Mouse (Mus musculus) forebrain, postnatal 0 days (tissue): Measurements from ENCODE around the gene Trpm4. TPM values are rescaled to one million over a fixed set of nuclear protein-coding genes. Genes with fewer than 3 reads are reported as not detected.
A peak's percentile ranks its signal among the peaks of the same experiment; 100 is the strongest.

Source experiments
- ATAC-seq: fragments of 200-750 bp; cut with Nextera tagmentation; 2 replicates; pipeline ENCODE4 v1.8.0; 2017; ENCODE audit warnings: mild to moderate bottlenecking, moderate library complexity
- DNase-seq: peaks from one replicate; pipeline ENCODE4 v3.0.0-alpha.2; 2015
- H3K27ac ChIP-seq: fragments of 300-500 bp; sonication (generic); 2 replicates; pipeline ENCODE4 v1.5.1; 2014; ENCODE audit warnings: low read depth, mild to moderate bottlenecking, antibody characterized with exemption, low read length, moderate library complexity, mixed read lengths
- H3K27me3 ChIP-seq: fragments of 300-500 bp; sonication (generic); 2 replicates; pipeline ENCODE4 v1.6.1; 2014; ENCODE audit warnings: mild to moderate bottlenecking, low read length, mixed read lengths; ENCODE audit not compliant: insufficient read depth
- H3K36me3 ChIP-seq: fragments of 300-500 bp; sonication (generic); 2 replicates; pipeline ENCODE4 v1.6.1; 2014; ENCODE audit warnings: mild to moderate bottlenecking, moderate library complexity; ENCODE audit not compliant: insufficient read depth
- H3K4me1 ChIP-seq: fragments of 300-500 bp; sonication (generic); 2 replicates; pipeline ENCODE4 v1.6.1; 2014; ENCODE audit warnings: antibody characterized with exemption; ENCODE audit not compliant: insufficient read depth
- H3K4me2 ChIP-seq: fragments of 300-500 bp; sonication (generic); 2 replicates; pipeline ENCODE4 v1.6.1; 2014; ENCODE audit warnings: low read depth, mild to moderate bottlenecking, moderate library complexity
- H3K4me3 ChIP-seq: fragments of 300-500 bp; sonication (generic); 2 replicates; pipeline ENCODE4 v1.5.1; 2014; ENCODE audit warnings: low read depth, low read length, mixed read lengths
- H3K9ac ChIP-seq: fragments of 300-500 bp; sonication (generic); 2 replicates; pipeline ENCODE4 v1.6.1; 2014; ENCODE audit warnings: mild to moderate bottlenecking
- H3K9me3 ChIP-seq: fragments of 300-500 bp; sonication (generic); 2 replicates; pipeline ENCODE4 v1.6.1; 2016; ENCODE audit warnings: low read length
- CTCF ChIP-seq: sonication (generic); IDR thresholded peaks from 2 replicates; pipeline ENCODE4 v1.5.1; 2016; ENCODE audit warnings: antibody characterized with exemption, control low read depth, low read depth
- WGBS: fragments of 180-500 bp; shearing (Covaris S2); extraction: QIAGEN DNeasy Blood & Tissue Kit; methylation state at CpG from one replicate; pipeline ENCODE4 v1.1.7; 2014; 5-methylcytosine and 5-hydroxymethylcytosine counted together
- polyA plus RNA-seq: library from polyadenylated mRNA; unstranded; fragments of >200 nt; fragmentation: Nextera tagmentation; extraction: Ambion mirVana; gene quantifications from 2 replicates; pipeline ENCODE4 v1.2.1, GENCODE M21; 2015
- total RNA-seq: library from RNA; depleted of rRNA; stranded (reverse); fragments of >200 nt; gene quantifications from 2 replicates; pipeline ENCODE4 v1.2.3, GENCODE M21; 2014

The Trpm4 gene
- total and polyA plus RNA-seq, 2 experiments from 2014 or later: 9.4 to 17.1 TPM

- Histone ChIP-seq H3K4me3 (peak overlapping the region; percentile 50), H3K4me2 (peak overlapping the region; percentile 94), H3K27ac (no peak overlapping the region), H3K36me3 (peaks cover 21% of the 10 kb centered on the region), H3K27me3 (no peaks in the 10 kb centered on the region), H3K4me1 (peaks cover 16% of the 10 kb centered on the region), H3K9me3 (no peaks in the 10 kb centered on the region), H3K9ac (no peak overlapping the region)
- 78% methylated on average over 16 of the region's 16 CpGs for WGBS
- ATAC-seq (no peak), DNase-seq (no peak)
- TF ChIP-seq CTCF: no peak
Measured at GRCm38 (mm10) chr7:45369022-45369745, 35.6 kb upstream of the Trpm4 start.

GRCm38 (mm10) chr7:45368178-45368577 is 34.6 kb upstream of the Trpm4 start:
- peak overlapping the region; percentile 93 for H3K9ac ChIP-seq
- peak overlapping the region; percentile 89 for H3K4me3 ChIP-seq
- H3K27me3 ChIP-seq: no peaks in the 10 kb centered on the region; the same call in 1 of the 2 replicates
- no peaks in the 10 kb centered on the region for H3K9me3 ChIP-seq
- peak overlapping the region; percentile 94 for H3K27ac ChIP-seq
- no peak for TF ChIP-seq CTCF
- peaks cover 16% of the 10 kb centered on the region for H3K36me3 ChIP-seq
- no peak for ATAC-seq
- no peak for DNase-seq
- H3K4me1 ChIP-seq: peaks cover 16% of the 10 kb centered on the region
- WGBS: 81% methylated on average over 15 of the region's 15 CpGs
- H3K4me2 ChIP-seq: peak overlapping the region; percentile 81

- Histone ChIP-seq H3K4me3 (peak overlapping the region; percentile 89), H3K4me1 (peaks cover 22% of the 10 kb centered on the region), H3K9me3 (no peaks in the 10 kb centered on the region), H3K27ac (peak overlapping the region; percentile 94), H3K27me3 (no peaks in the 10 kb centered on the region; the same call in 1 of the 2 replicates), H3K9ac (peak overlapping the region; percentile 93), H3K4me2 (peak overlapping the region; percentile 81), H3K36me3 (0 out of 2 replicates have a peak, but pooled peaks cover 8% of the 10 kb centered on the region)
- peak; percentile 87 for TF ChIP-seq CTCF
- ATAC-seq (peak; percentile 90), DNase-seq (peak; percentile 98)
- under 1% methylated on average over 70 of the region's 70 CpGs for WGBS
Measured at GRCm38 (mm10) chr7:45367020-45367880, 33.7 kb upstream of the Trpm4 start.

- TF ChIP-seq CTCF: no peak
- Histone ChIP-seq H3K27me3 (no peaks in the 10 kb centered on the region; the same call in 1 of the 2 replicates), H3K4me2 (peak within 1 kb of the TSS; percentile 81), H3K4me1 (peaks cover 28% of the 10 kb centered on the region), H3K27ac (peak within 1 kb of the TSS; percentile 94), H3K9ac (peak within 1 kb of the TSS; percentile 93), H3K9me3 (no peaks in the 10 kb centered on the region), H3K36me3 (0 out of 2 replicates have a peak, but pooled peaks cover 3% of the 10 kb centered on the region), H3K4me3 (peak within 1 kb of the TSS; percentile 89)
- peak; percentile 32 for ATAC-seq
- WGBS: 3% methylated on average over 20 of the region's 26 CpGs
- DNase-seq: no peak
Measured at GRCm38 (mm10) chr7:45366652-45367019, 33.1 kb upstream of the Trpm4 start, which contains the start of gene Ppfia3. Ppfia3 (minus strand) TSS chr7:45367019.

- Histone ChIP-seq H3K4me1 (peaks cover 29% of the 10 kb centered on the region), H3K36me3 (no peaks in the 10 kb centered on the region), H3K27me3 (no peaks in the 10 kb centered on the region; the same call in 1 of the 2 replicates), H3K27ac (peak overlapping the region; percentile 75), H3K9ac (peak overlapping the region; percentile 93), H3K4me2 (peak overlapping the region; percentile 81), H3K9me3 (no peaks in the 10 kb centered on the region), H3K4me3 (peak overlapping the region; percentile 89)
- ATAC-seq (no peak), DNase-seq (no peak)
- TF ChIP-seq CTCF: peak; percentile 28; the same call in 1 of the 2 replicates
- 3% methylated on average over 32 of the region's 35 CpGs for WGBS
Measured at GRCm38 (mm10) chr7:45365742-45366651, 32.4 kb upstream of the Trpm4 start.

GRCm38 (mm10) chr7:45363983-45364382 is 30.4 kb upstream of the Trpm4 start:
- Histone ChIP-seq H3K36me3 (no peaks in the 10 kb centered on the region), H3K27ac (no peak overlapping the region), H3K27me3 (no peaks in the 10 kb centered on the region; the same call in 1 of the 2 replicates), H3K4me3 (no peak overlapping the region), H3K4me1 (peaks cover 29% of the 10 kb centered on the region), H3K9ac (no peak overlapping the region), H3K9me3 (no peaks in the 10 kb centered on the region), H3K4me2 (no peak overlapping the region)
- no peak for ATAC-seq
- TF ChIP-seq CTCF: no peak
- no peak for DNase-seq
- 86% methylated on average over 2 of the region's 2 CpGs for WGBS
